Comparison of ENCODE assay signal across 8 mouse cellular contexts in the genomic region with DNA sequence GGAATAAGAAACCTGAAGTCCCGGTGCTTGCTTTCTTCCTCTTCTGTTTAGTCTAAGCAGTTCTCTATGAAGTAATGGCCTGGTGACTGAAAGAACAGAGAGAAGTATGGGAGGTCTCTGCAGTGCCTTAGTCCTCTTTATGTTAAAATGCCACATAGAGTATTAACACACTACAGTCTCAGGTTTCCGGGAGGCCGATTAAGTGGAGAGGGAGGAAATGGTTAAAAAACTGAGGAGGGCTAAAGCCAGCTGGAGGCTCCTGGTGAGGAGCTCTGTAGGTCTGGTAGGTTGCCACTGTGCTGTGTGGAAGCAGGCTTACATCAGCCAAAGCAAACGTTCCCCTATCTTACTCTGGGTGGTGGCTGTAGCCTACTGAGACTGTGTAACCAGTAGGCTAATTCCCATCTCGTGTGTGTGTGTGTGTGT. TPM values are rescaled to one million over a fixed set of nuclear protein-coding genes. Genes with fewer than 3 reads are reported as not detected.
A peak's percentile ranks its signal among the peaks of the same experiment; 100 is the strongest.
DNase-seq lines count a peak whose midpoint lies in the region; ATAC-seq lines count a peak whose summit lies in the region.

No protein-coding gene starts in this region.

- intact Hi-C loops in gastrocnemius, postnatal 14 days (cut with DNase I; ENCODE audit: low total_unique reads), result no loop called here

- H3K9me3 ChIP-seq in limb, embryonic 10.5 days (replicated peaks), result no peaks in the 10 kb centered on the region
- no peaks in the 10 kb centered on the region for H3K9me3 ChIP-seq in neural tube, embryonic 15.5 days (replicated peaks)

- H3K27me3 ChIP-seq in limb, embryonic 10.5 days (ENCODE audit: low read depth, poor library complexity, severe bottlenecking), result no peaks in the 10 kb centered on the region
- H3K27me3 ChIP-seq in neural tube, embryonic 15.5 days (replicated peaks), result no peaks in the 10 kb centered on the region

- DNase-seq in cerebellum, adult 9-11 months, result no peak
- peak; percentile 56 for DNase-seq in 3T3-L1 (ENCODE audit: low read depth, low spot score)
- DNase-seq in gastrocnemius, postnatal 14 days, result peak; percentile 52
- no peak for DNase-seq in limb, embryonic 10.5 days (ENCODE audit: low spot score)
- DNase-seq in thymus, postnatal 36 days, result no peak
- DNase-seq in cerebellum, postnatal 4 days (ENCODE audit: low spot score in 2 of 2), result no peak

- H3K4me3 ChIP-seq in limb, embryonic 10.5 days, result 0 out of 2 replicates have a peak overlapping the region, but pooled peaks have one; percentile 15
- no peak overlapping the region for H3K4me3 ChIP-seq in neural tube, embryonic 15.5 days (replicated peaks)

- no peaks in the 10 kb centered on the region for H3K36me3 ChIP-seq in limb, embryonic 10.5 days
- no peaks in the 10 kb centered on the region for H3K36me3 ChIP-seq in neural tube, embryonic 15.5 days

- peaks cover 56% of the 10 kb centered on the region for H3K4me1 ChIP-seq in limb, embryonic 10.5 days
- peaks cover 61% of the 10 kb centered on the region for H3K4me1 ChIP-seq in neural tube, embryonic 15.5 days

- H3K27ac ChIP-seq in limb, embryonic 10.5 days, result peak overlapping the region; percentile 70
- peak overlapping the region; percentile 68 for H3K27ac ChIP-seq in neural tube, embryonic 15.5 days (replicated peaks)

- no peak overlapping the region for H3K9ac ChIP-seq in neural tube, embryonic 15.5 days (replicated peaks)

- ATAC-seq in cerebellum, adult (ENCODE audit: insufficient number of reproducible peaks, low FRiP score, low TSS enrichment), result 0 out of 2 replicates have a peak, but pooled peaks have one; percentile 36
- ATAC-seq in neural tube, embryonic 15.5 days (ENCODE audit: low FRiP score), result no peak

- H3K4me2 ChIP-seq in neural tube, embryonic 15.5 days, result no peak overlapping the region

- WGBS in limb, embryonic 10.5 days, result 33% methylated on average over 5 of the region's 5 CpGs
- WGBS in neural tube, embryonic 15.5 days, result 30% methylated on average over 5 of the region's 5 CpGs

RNA-seq across cellular contexts. Expression of a gene that starts 18.9 kb away (rescaled TPM):
- 10 to 100 TPM; 16.9 to 18.6 TPM for total RNA-seq in gastrocnemius, postnatal 14 days (2021)
- polyA plus RNA-seq in limb, embryonic 10.5 days (2016; fragmentation: Nextera tagmentation; extraction: Ambion mirVana), result 17.8 and 22.2 TPM in 2 replicates
- polyA plus RNA-seq in neural tube, embryonic 15.5 days (2015; fragmentation: Nextera tagmentation; extraction: Ambion mirVana), result 34.5 and 35.9 TPM in 2 replicates

RNA-seq across cellular contexts. Expression of a gene that starts 19.8 kb away (rescaled TPM):
- total RNA-seq in gastrocnemius, postnatal 14 days (2021), result 10 to 100 TPM; 24.9 to 26.1 TPM
- 27.6 and 31.6 TPM in 2 replicates for polyA plus RNA-seq in limb, embryonic 10.5 days (2016; fragmentation: Nextera tagmentation; extraction: Ambion mirVana)
- 43.8 and 50.7 TPM in 2 replicates for polyA plus RNA-seq in neural tube, embryonic 15.5 days (2015; fragmentation: Nextera tagmentation; extraction: Ambion mirVana)

Comparison
In these comparisons a context has a peak if more than half of its experiments do, and no peak if none do; other contexts are left out.
1. DNase-seq: peak in 3T3-L1 (single experiment) and gastrocnemius, postnatal 14 days (single experiment); none in cerebellum, adult 9-11 months (single experiment), limb, embryonic 10.5 days (single experiment), thymus, postnatal 36 days (0 of 2) and cerebellum, postnatal 4 days (0 of 2).